24 mouse cellular contexts compared by ENCODE assay signal in the genomic region with DNA sequence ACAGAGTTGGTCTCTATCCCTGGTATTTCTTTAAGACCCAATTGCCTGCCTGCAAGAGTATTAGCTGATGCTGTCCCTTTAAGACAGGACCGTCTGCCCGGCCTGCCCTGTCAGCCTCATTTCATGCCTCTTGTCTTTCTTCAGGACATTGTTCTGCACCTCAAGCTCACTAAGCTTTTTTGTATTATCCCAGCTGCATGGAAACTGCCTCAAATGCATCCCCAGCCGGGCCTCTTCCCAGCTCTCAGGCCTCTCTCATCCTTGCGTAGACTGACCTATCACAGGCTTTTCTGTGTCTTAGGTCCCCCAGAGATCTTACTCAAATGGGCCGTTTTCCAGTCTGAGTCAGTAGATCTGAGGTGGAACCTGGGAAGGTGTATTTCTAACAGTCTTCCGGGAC.
DNase-seq lines count a peak whose midpoint lies in the region; ATAC-seq and TF ChIP-seq lines count a peak whose summit lies in the region.
"Had no signal": no experiment of that assay in that cellular context is flagged by ENCODE, and none has a peak within 500 bp of the region (broad histone marks: within the 10 kb centered on the region; RNA-seq: fewer than 3 reads in every experiment).

No protein-coding gene starts in this region.

- peak; percentile 42 for DNase-seq in hindbrain, embryonic 10.5 days (ENCODE audit: low spot score)
- DNase-seq in brain, embryonic 14.5 days (ENCODE audit: low read depth): peak; percentile 72
- peak; percentile 42 for DNase-seq in embryo, embryonic 11 days
- no peak for DNase-seq in thymus, postnatal 14 days
- DNase-seq in spleen, postnatal 36 days (ENCODE audit: low spot score in 2 of 2): no peak
- DNase-seq: adrenal gland, postnatal 25 days; cerebellum, adult 11-12 months; forebrain, postnatal 0 days; gastrocnemius, postnatal 14 days; heart, adult 18-20 months; heart, postnatal 4 days; kidney, adult 2 months; layer of hippocampus, adult 9-11 months; left cerebral cortex, postnatal 4 days; lung, postnatal 4 days; right cerebral cortex, postnatal 4 days had no signal

- no peak for TF ChIP-seq CTCF in brain, embryonic 14.5 days (IDR thresholded peaks at IDR 0.05; ENCODE audit: borderline replicate concordance, extremely low read depth, insufficient read depth, insufficient read length)

- peaks cover 26% of the 10 kb centered on the region for H3K4me1 ChIP-seq in hindbrain, embryonic 10.5 days (replicated peaks)
- H3K4me1 ChIP-seq in hindbrain, embryonic 16.5 days (ENCODE audit: control insufficient read depth, insufficient read depth, low read depth, low read length): no peaks in the 10 kb centered on the region
- peaks cover 23% of the 10 kb centered on the region for H3K4me1 ChIP-seq in midbrain, embryonic 12.5 days
- no peaks in the 10 kb centered on the region for H3K4me1 ChIP-seq in heart, embryonic 12.5 days (replicated peaks)
- H3K4me1 ChIP-seq: heart, embryonic 15.5 days; limb, embryonic 15.5 days; liver, embryonic 15.5 days; stomach, embryonic 15.5 days had no signal

- H3K9ac ChIP-seq in hindbrain, embryonic 16.5 days (ENCODE audit: low read depth, low read length): no peak overlapping the region
- H3K9ac ChIP-seq in midbrain, embryonic 12.5 days (replicated peaks): no peak overlapping the region
- no peak overlapping the region for H3K9ac ChIP-seq in heart, embryonic 12.5 days
- H3K9ac ChIP-seq: forebrain, postnatal 0 days; heart, embryonic 15.5 days; limb, embryonic 15.5 days; liver, embryonic 15.5 days; stomach, embryonic 15.5 days had no signal

- peak overlapping the region; percentile 76 for H3K27ac ChIP-seq in hindbrain, embryonic 10.5 days
- no peak overlapping the region for H3K27ac ChIP-seq in hindbrain, embryonic 16.5 days (ENCODE audit: low read depth, low read length)
- H3K27ac ChIP-seq in midbrain, embryonic 12.5 days (replicated peaks): peak overlapping the region; percentile 80
- no peak overlapping the region for H3K27ac ChIP-seq in heart, embryonic 12.5 days (ENCODE audit: poor library complexity, severe bottlenecking)
- H3K27ac ChIP-seq: heart, embryonic 15.5 days; kidney, postnatal 0 days; limb, embryonic 15.5 days; liver, embryonic 15.5 days; stomach, embryonic 15.5 days had no signal

- H3K4me3 ChIP-seq in hindbrain, embryonic 10.5 days: no peak overlapping the region
- no peak overlapping the region for H3K4me3 ChIP-seq in hindbrain, embryonic 16.5 days (ENCODE audit: low read length)
- no peak overlapping the region for H3K4me3 ChIP-seq in midbrain, embryonic 12.5 days
- H3K4me3 ChIP-seq in heart, embryonic 12.5 days: no peak overlapping the region
- H3K4me3 ChIP-seq: heart, embryonic 15.5 days; limb, embryonic 15.5 days; liver, embryonic 15.5 days; stomach, embryonic 15.5 days had no signal

- no peaks in the 10 kb centered on the region for H3K27me3 ChIP-seq in hindbrain, embryonic 10.5 days (ENCODE audit: insufficient read depth, poor library complexity, severe bottlenecking)
- no peaks in the 10 kb centered on the region for H3K27me3 ChIP-seq in hindbrain, embryonic 16.5 days (replicated peaks; ENCODE audit: control insufficient read depth, insufficient read depth, low read length)
- no peaks in the 10 kb centered on the region for H3K27me3 ChIP-seq in midbrain, embryonic 12.5 days
- H3K27me3 ChIP-seq in heart, embryonic 12.5 days (replicated peaks): peaks cover 39% of the 10 kb centered on the region
- H3K27me3 ChIP-seq: limb, embryonic 15.5 days; liver, embryonic 15.5 days; stomach, embryonic 15.5 days had no signal

- H3K4me2 ChIP-seq in hindbrain, embryonic 16.5 days (ENCODE audit: low read length): no peak overlapping the region
- H3K4me2 ChIP-seq in midbrain, embryonic 12.5 days (replicated peaks): peak overlapping the region; percentile 28
- H3K4me2 ChIP-seq in heart, embryonic 12.5 days: no peak overlapping the region
- H3K4me2 ChIP-seq: heart, embryonic 15.5 days; limb, embryonic 15.5 days; liver, embryonic 15.5 days; stomach, embryonic 15.5 days had no signal

- no peaks in the 10 kb centered on the region for H3K9me3 ChIP-seq in hindbrain, embryonic 10.5 days
- no peaks in the 10 kb centered on the region for H3K9me3 ChIP-seq in hindbrain, embryonic 16.5 days (ENCODE audit: control insufficient read depth, low read length)
- no peaks in the 10 kb centered on the region for H3K9me3 ChIP-seq in midbrain, embryonic 12.5 days
- H3K9me3 ChIP-seq in heart, embryonic 12.5 days (replicated peaks): no peaks in the 10 kb centered on the region
- H3K9me3 ChIP-seq: heart, embryonic 15.5 days; limb, embryonic 15.5 days; liver, embryonic 15.5 days; stomach, embryonic 15.5 days had no signal

- ATAC-seq in hindbrain, embryonic 16.5 days: no peak
- peak; percentile 88 for ATAC-seq in midbrain, embryonic 12.5 days (ENCODE audit: low FRiP score, low read depth)
- no peak for ATAC-seq in heart, embryonic 12.5 days (ENCODE audit: insufficient number of reproducible peaks, low FRiP score)
- ATAC-seq: forebrain, postnatal 0 days had no signal

- no peaks in the 10 kb centered on the region for H3K36me3 ChIP-seq in hindbrain, embryonic 10.5 days
- no peaks in the 10 kb centered on the region for H3K36me3 ChIP-seq in hindbrain, embryonic 16.5 days (ENCODE audit: control insufficient read depth, insufficient read depth, low read length)
- no peaks in the 10 kb centered on the region for H3K36me3 ChIP-seq in midbrain, embryonic 12.5 days
- no peaks in the 10 kb centered on the region for H3K36me3 ChIP-seq in heart, embryonic 12.5 days
- H3K36me3 ChIP-seq: heart, embryonic 15.5 days; limb, embryonic 15.5 days; liver, embryonic 15.5 days; stomach, embryonic 15.5 days had no signal

- WGBS in hindbrain, embryonic 10.5 days: 22% methylated on average over 6 of the region's 6 CpGs
- 16% methylated on average over 6 of the region's 6 CpGs for WGBS in hindbrain, embryonic 16.5 days
- 13% methylated on average over 6 of the region's 6 CpGs for WGBS in midbrain, embryonic 12.5 days
- WGBS in heart, embryonic 12.5 days: 62% methylated on average over 6 of the region's 6 CpGs

- TF ChIP-seq POLR2A in brain, embryonic 14.5 days (IDR thresholded peaks at IDR 0.05; ENCODE audit: borderline replicate concordance, extremely low read depth, insufficient read depth, insufficient read length, poor library complexity, severe bottlenecking): no peak

Comparison
In these comparisons a context has a peak if more than half of its experiments do, and no peak if none do; other contexts are left out.
1. H3K27ac ChIP-seq: peak in hindbrain, embryonic 10.5 days (single experiment) and midbrain, embryonic 12.5 days (single experiment); none in hindbrain, embryonic 16.5 days (single experiment) and heart, embryonic 12.5 days (single experiment).
2. DNase-seq: peak in hindbrain, embryonic 10.5 days (single experiment), brain, embryonic 14.5 days (single experiment) and embryo, embryonic 11 days (single experiment); none in thymus, postnatal 14 days (single experiment) and spleen, postnatal 36 days (0 of 2).